Mouse (Mus musculus) lung, embryonic 15.5 days (tissue): ENCODE measurements around the gene Zdhhc22. TPM values are rescaled to one million over a fixed set of nuclear protein-coding genes. Genes with fewer than 3 reads are reported as not detected.
A peak's percentile ranks its signal among the peaks of the same experiment; 100 is the strongest.

ENCODE experiments used
- ATAC-seq: fragments of 200-750 bp; cut with Nextera tagmentation; 2 replicates; pipeline ENCODE4 v1.8.0; 2017; ENCODE audit warnings: moderate number of reproducible peaks, borderline replicate concordance; ENCODE audit not compliant: low FRiP score, low TSS enrichment; ENCODE audit errors: extremely low read depth
- H3K27ac ChIP-seq: fragments of 300-500 bp; sonication (generic); 2 replicates; pipeline ENCODE4 v1.5.1; 2015; ENCODE audit warnings: moderate library complexity, mild to moderate bottlenecking, inconsistent platforms
- H3K27me3 ChIP-seq: fragments of 300-500 bp; sonication (generic); 2 replicates; pipeline ENCODE4 v1.6.1; 2015; ENCODE audit warnings: inconsistent platforms
- H3K36me3 ChIP-seq: fragments of 300-500 bp; sonication (generic); 2 replicates; pipeline ENCODE4 v1.6.1; 2015; ENCODE audit warnings: inconsistent platforms
- H3K4me1 ChIP-seq: fragments of 300-500 bp; sonication (generic); 2 replicates; pipeline ENCODE4 v1.6.1; 2015; ENCODE audit warnings: inconsistent platforms
- H3K4me2 ChIP-seq: fragments of 300-500 bp; sonication (generic); 2 replicates; pipeline ENCODE4 v1.6.1; 2015; ENCODE audit warnings: inconsistent platforms, mild to moderate bottlenecking, moderate library complexity
- H3K4me3 ChIP-seq: fragments of 300-500 bp; sonication (generic); 2 replicates; pipeline ENCODE4 v1.5.1; 2015; ENCODE audit warnings: mild to moderate bottlenecking, inconsistent platforms
- H3K9ac ChIP-seq: fragments of 300-500 bp; sonication (generic); 2 replicates; pipeline ENCODE4 v1.6.1; 2015; ENCODE audit warnings: inconsistent platforms
- H3K9me3 ChIP-seq: fragments of 300-500 bp; sonication (generic); 2 replicates; pipeline ENCODE4 v1.6.1; 2016; ENCODE audit warnings: inconsistent platforms
- WGBS: fragments of 180-500 bp; shearing (Covaris S2); methylation state at CpG from one replicate; pipeline ENCODE4 v1.1.7; 2015; 5-methylcytosine and 5-hydroxymethylcytosine counted together
- polyA plus RNA-seq: library from polyadenylated mRNA; unstranded; fragments of >200 nt; fragmentation: Nextera tagmentation; extraction: Ambion mirVana; gene quantifications from 2 replicates; pipeline ENCODE4 v1.2.1, GENCODE M21; 2015

Gene Zdhhc22
- 0.12 TPM in 1 of 2 replicates, not detected in the other for polyA plus RNA-seq

DNA sequence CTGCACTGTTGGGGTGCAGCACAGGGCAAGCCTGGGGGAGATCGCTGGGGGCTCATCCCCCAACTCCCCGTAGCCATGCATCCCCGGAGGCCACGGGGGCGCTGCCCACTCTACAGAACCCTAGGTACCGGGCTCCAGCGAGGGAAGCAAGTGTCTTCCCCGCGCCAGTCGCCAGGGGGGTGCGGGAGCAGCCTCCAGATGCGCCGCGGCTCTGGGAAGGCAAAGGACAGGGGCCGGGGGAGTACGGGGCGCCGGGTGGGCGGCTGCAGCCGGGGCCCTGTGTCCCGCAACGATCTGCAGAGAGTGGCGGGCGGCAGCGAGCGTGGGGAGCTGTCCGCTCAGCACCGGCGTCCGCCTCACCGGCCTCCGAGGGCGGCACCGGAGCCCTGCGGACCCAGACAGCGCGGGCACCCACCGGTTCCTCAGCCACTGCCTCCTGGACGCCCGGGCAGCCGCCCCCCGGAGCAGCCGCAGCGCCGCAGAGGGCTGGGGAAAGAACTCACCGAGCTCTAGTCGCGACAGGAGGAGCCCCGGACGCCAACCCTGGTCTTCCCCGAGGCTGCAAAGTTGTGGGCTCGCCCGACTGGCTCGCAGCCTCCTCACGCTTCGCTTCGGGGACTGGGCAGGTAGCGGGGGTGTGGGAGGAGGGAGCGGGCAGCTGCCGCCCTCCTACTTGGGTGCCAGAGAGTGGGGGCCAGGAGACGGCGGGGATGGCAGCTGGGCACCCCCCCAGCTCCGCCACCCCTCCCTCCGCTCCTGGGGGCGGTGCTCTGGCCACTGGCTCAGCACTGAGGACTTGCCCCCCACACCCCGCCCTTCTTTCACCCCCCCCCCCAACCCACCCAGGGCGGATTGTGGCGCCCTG is at the start of gene Zdhhc22:
TSS of gene Zdhhc22 (minus strand) at position 541 of the 865 bp plus-strand sequence.
- H3K27me3 ChIP-seq: peaks cover 60% of the 10 kb centered on the region
- H3K4me1 ChIP-seq: peaks cover 8% of the 10 kb centered on the region
- no peak within 1 kb of the TSS for H3K27ac ChIP-seq
- no peaks in the 10 kb centered on the region for H3K36me3 ChIP-seq
- peak within 1 kb of the TSS; percentile 7; the same call in 1 of the 2 replicates for H3K4me3 ChIP-seq
- H3K9me3 ChIP-seq: no peaks in the 10 kb centered on the region
- H3K4me2 ChIP-seq: peak within 1 kb of the TSS; percentile 44
- ATAC-seq: peak; percentile 68
- 1% methylated on average over 60 of the region's 68 CpGs for WGBS
- no peak within 1 kb of the TSS for H3K9ac ChIP-seq

DNA sequence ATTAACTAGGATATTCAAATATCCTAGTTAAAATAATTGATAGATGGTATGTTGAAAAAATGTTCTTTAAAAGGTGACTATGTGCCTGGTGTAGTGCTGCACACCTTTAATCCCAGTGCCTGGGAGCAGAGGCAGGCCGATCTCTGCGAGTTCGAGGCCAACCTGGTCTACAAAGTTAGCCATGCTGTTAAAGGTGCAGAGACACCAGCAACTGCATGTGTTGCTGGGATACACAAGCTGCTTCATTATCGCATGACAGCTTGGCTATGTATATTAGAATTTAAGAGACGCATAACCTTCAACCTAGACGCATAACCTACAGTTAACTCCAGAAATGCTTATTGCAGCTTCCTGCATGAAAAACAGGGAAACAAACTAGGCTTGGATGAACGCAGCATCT is 46.4 kb upstream of the Zdhhc22 start:
- no peak overlapping the region for H3K4me2 ChIP-seq
- 88% methylated on average over 7 of the region's 7 CpGs for WGBS
- no peak for ATAC-seq
- H3K27me3 ChIP-seq: no peaks in the 10 kb centered on the region
- H3K36me3 ChIP-seq: no peaks in the 10 kb centered on the region
- no peak overlapping the region for H3K4me3 ChIP-seq
- no peaks in the 10 kb centered on the region for H3K9me3 ChIP-seq
- no peak overlapping the region for H3K9ac ChIP-seq
- H3K4me1 ChIP-seq: no peaks in the 10 kb centered on the region
- H3K27ac ChIP-seq: no peak overlapping the region

DNA sequence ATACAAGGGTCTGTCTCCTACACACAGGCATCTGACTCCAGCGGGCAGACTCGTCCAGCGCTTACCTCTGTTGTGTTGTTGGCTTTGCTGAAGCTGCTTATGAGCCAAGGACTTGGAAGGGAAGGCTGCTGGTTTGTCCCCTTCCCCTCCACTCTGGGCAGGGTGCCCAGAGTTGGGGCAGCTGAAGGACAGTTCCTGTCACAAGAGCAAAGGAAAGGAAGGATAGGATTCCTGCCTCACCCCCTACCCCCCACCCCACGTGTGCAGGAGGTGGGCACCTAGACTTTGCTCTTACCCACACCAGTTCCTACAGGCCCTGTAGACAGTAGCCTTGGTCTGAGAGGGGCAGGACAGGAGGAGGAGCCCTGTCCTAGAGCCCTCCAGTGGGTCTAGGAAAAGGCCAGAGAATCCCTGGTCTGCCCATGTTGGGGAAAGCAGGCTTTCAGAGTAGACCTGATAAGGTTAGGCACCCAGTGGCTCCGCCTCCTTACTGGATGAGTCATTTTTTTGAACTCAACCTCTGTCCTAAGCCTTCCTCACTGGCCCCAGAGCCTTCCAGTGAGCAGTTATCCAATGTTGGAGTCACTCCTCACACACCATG is 41.0 kb upstream of the Zdhhc22 start:
- peak; percentile 23; the same call in 1 of the 2 replicates for ATAC-seq

DNA sequence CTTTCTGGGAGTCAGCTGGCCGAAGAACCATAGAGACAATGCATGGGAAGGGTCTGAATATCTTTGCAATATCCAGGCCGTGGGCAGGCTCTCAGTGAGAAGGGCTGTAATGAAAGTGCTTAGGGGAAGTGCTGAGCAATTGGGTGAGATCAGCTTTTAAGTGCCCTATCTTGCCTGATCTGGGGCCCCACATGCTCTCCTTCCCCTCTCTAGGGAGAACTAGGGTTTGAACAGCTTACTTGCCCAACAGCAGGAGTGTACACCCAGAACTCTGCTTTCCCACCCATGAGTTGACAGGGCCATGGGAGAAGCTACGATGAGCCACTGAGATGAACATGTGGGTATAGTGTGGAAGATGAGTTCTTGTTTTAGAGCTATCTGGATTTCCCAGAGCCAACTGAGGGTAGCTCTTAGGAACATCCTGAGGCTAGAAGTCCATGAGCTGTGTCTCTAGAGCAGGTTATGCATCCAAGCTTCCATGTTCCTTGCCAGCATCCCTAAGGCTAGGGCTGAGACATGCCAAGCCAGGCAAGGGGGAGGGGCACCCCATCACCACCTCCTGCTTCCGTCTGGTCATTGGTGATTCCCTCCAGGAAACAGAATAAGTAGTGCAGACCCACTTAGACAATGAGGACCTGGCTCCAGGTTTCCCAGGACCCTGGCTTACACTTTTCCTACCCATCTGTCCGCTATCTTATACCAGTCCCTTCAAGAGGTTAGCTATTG is 39.2 kb upstream of the Zdhhc22 start:
- Histone ChIP-seq H3K4me2 (no peak overlapping the region), H3K27ac (no peak overlapping the region), H3K9ac (no peak overlapping the region), H3K4me1 (no peaks in the 10 kb centered on the region), H3K36me3 (no peaks in the 10 kb centered on the region), H3K4me3 (no peak overlapping the region), H3K9me3 (no peaks in the 10 kb centered on the region), H3K27me3 (peaks cover 36% of the 10 kb centered on the region)
- no peak for ATAC-seq
- 62% methylated on average over 5 of the region's 5 CpGs for WGBS

More for the DNA sequence above, 41.0 kb upstream of the Zdhhc22 start:
- H3K9me3 ChIP-seq: no peaks in the 10 kb centered on the region
- H3K4me2 ChIP-seq: no peak overlapping the region
- H3K4me1 ChIP-seq: no peaks in the 10 kb centered on the region
- 52% methylated on average over 5 of the region's 5 CpGs for WGBS
- no peak overlapping the region for H3K27ac ChIP-seq
- no peaks in the 10 kb centered on the region for H3K36me3 ChIP-seq
- H3K27me3 ChIP-seq: peaks cover 23% of the 10 kb centered on the region
- no peak overlapping the region for H3K9ac ChIP-seq
- H3K4me3 ChIP-seq: no peak overlapping the region

DNA sequence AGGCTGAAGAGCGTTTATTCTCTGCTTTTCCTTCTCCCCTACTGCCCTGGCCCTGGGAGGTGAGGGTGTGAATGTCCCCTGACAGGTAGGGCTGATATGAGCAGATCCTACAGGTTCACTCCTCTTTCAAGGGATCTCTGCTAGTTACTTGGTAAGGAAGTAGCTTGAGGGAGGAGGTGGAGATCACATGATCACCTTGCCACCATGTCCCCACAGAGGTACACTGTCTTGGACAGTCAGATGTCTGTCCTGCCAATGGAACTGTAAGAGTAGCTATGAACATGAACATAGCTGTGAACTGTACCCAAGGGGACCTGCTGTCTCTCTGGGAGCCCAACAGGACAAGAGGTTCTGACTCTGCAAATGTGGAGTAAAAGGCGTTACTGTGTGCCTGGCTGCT is 37.8 kb upstream of the Zdhhc22 start:
- Histone ChIP-seq H3K9ac (no peak overlapping the region), H3K4me3 (no peak overlapping the region), H3K27ac (no peak overlapping the region), H3K4me2 (no peak overlapping the region), H3K27me3 (peaks cover 36% of the 10 kb centered on the region), H3K4me1 (no peaks in the 10 kb centered on the region), H3K36me3 (no peaks in the 10 kb centered on the region), H3K9me3 (no peaks in the 10 kb centered on the region)
- no peak for ATAC-seq
- WGBS: 51% methylated on average over 2 of the region's 2 CpGs

DNA sequence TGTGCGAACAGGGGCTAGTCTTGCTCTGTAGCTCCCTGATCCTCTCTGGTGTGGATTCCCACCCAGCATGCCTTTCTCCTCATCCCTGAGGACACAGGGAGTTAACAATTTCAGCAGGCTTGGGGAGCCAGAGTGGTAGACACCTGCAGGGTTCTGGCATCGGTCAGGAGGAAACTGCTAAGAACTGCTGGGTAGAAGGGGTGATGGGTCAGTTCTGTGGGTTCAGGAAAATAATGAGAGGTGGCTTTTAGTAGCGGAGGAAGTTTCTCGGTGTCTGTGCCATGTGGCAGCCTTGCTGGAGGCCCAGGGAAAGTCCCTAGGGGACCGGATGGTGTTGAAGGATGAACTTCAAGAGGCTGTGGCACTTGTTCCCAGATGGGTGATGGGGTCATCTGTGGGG is 37.2 kb upstream of the Zdhhc22 start:
- H3K36me3 ChIP-seq: no peaks in the 10 kb centered on the region
- H3K9ac ChIP-seq: no peak overlapping the region
- no peak overlapping the region for H3K4me3 ChIP-seq
- H3K9me3 ChIP-seq: no peaks in the 10 kb centered on the region
- no peak overlapping the region for H3K4me2 ChIP-seq
- no peak for ATAC-seq
- no peak overlapping the region for H3K27ac ChIP-seq
- WGBS: 46% methylated on average over 5 of the region's 5 CpGs
- H3K27me3 ChIP-seq: peaks cover 36% of the 10 kb centered on the region
- H3K4me1 ChIP-seq: no peaks in the 10 kb centered on the region

DNA sequence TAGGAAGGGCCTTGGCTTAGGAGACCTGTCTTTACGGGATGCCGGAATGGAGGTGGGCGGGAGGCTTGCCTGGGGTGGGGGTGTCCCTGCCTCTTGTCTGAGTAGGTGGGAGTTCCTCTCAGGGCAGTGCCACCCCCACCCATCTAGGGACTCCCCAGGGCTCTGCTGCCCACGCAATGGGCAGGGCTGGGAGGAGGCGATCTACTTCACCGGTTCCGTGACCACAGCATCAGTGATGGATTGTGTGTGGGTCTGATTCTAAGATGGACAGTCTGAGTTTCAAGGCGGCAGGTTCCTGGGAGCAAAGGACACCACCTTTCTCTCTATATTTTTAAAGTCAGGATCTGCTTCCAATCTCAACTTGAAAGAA is 36.6 kb upstream of the Zdhhc22 start:
- 14% methylated on average over 8 of the region's 8 CpGs for WGBS
- H3K9me3 ChIP-seq: no peaks in the 10 kb centered on the region
- H3K4me2 ChIP-seq: no peak overlapping the region
- H3K27ac ChIP-seq: no peak overlapping the region
- H3K4me1 ChIP-seq: no peaks in the 10 kb centered on the region
- no peak overlapping the region for H3K4me3 ChIP-seq
- peaks cover 36% of the 10 kb centered on the region for H3K27me3 ChIP-seq
- H3K36me3 ChIP-seq: no peaks in the 10 kb centered on the region
- no peak overlapping the region for H3K9ac ChIP-seq
- ATAC-seq: no peak

DNA sequence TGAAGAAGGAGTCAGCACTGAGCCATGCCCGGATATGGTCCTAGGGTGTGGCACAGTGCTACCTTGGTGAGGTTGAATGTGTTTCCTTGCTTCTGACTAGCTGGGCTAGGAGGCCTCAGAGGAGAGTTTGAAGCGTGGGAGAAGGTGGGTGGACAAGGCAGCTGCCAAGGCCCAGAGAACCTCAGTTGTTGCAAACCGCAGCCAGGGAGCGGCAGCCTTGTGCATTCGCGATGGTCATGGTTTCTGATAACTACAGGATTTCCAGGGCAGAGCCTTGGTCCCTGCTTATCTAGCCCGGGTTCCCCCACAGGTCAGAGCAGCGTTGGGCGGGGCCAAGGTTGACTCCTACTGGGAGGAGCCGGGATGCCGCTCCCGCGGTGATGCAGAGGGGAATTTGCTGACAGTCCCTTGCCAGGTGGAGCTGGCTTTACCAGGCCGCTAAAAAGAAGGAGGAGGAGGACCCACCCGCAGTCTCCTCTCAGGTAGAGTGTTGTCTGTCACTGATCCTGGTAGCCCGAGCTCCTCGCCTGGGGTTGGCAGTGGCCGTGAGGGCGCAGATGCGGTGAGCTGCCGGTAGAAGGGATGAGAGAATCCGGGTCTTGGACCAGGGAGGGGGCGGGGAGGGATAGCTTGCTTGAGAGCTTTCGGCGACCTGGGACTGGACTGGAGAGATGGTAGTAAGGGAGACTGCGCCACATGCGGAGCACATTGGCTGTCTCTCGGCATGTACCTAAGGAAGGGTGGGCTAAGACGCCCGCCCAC is 36.1 kb upstream of the Zdhhc22 start:
- ATAC-seq: no peak
- no peak overlapping the region for H3K27ac ChIP-seq
- H3K4me1 ChIP-seq: no peaks in the 10 kb centered on the region
- 3% methylated on average over 30 of the region's 30 CpGs for WGBS
- no peak overlapping the region for H3K4me3 ChIP-seq
- no peak overlapping the region for H3K9ac ChIP-seq
- 0 out of 2 replicates have a peak overlapping the region, but pooled peaks have one; percentile 27 for H3K4me2 ChIP-seq
- H3K27me3 ChIP-seq: peaks cover 36% of the 10 kb centered on the region
- H3K36me3 ChIP-seq: no peaks in the 10 kb centered on the region
- H3K9me3 ChIP-seq: no peaks in the 10 kb centered on the region

DNA sequence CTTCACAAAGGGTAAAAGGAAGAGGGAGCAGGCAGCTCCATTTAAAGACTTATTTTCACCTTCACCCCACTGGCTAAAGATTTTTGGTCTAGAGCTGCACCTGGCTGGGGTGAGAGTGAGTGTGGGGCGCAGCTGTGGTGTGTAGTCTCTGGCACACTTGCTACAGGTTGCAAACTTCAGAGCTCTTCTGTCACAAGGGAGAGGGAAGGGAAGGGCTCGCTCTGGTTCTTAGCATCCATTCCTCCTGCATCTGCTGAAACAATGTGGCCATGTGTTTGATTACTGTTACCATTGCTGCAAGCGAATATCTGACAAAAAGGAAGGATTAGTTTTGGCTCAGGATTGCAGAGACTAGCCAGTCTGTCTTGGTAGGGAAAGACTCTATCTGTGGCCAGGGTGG is 33.2 kb upstream of the Zdhhc22 start:
- H3K9ac ChIP-seq: no peak overlapping the region
- H3K4me2 ChIP-seq: no peak overlapping the region
- H3K4me1 ChIP-seq: no peaks in the 10 kb centered on the region
- no peaks in the 10 kb centered on the region for H3K9me3 ChIP-seq
- H3K27ac ChIP-seq: no peak overlapping the region
- H3K4me3 ChIP-seq: no peak overlapping the region
- no peaks in the 10 kb centered on the region for H3K36me3 ChIP-seq
- peaks cover 36% of the 10 kb centered on the region for H3K27me3 ChIP-seq
- no peak for ATAC-seq
- WGBS: 69% methylated on average over 3 of the region's 3 CpGs

DNA sequence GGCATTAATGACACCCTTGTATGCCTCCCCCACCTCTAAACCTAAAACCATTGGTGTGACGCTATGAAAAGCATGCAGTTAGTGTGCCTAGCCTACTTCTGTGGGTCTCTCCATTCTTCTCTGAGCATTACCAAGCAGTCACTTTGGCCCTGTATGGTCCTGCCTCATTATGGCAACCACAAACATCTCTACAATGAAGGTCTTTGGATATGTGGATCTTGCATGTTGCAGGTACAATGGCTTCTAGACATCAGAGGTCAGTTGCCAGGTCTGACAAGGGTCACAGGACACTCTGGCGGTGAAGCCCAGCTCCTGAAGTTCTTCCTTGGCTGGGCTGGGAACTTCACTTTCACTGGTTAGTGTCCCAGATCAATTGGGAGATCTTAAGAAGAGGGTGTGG is 31.8 kb upstream of the Zdhhc22 start:
- H3K9me3 ChIP-seq: no peaks in the 10 kb centered on the region
- H3K4me1 ChIP-seq: no peaks in the 10 kb centered on the region
- H3K4me2 ChIP-seq: no peak overlapping the region
- WGBS: 84% methylated on average over 2 of the region's 2 CpGs
- H3K9ac ChIP-seq: no peak overlapping the region
- H3K27me3 ChIP-seq: peaks cover 21% of the 10 kb centered on the region
- ATAC-seq: no peak
- no peak overlapping the region for H3K27ac ChIP-seq
- no peak overlapping the region for H3K4me3 ChIP-seq
- H3K36me3 ChIP-seq: no peaks in the 10 kb centered on the region

DNA sequence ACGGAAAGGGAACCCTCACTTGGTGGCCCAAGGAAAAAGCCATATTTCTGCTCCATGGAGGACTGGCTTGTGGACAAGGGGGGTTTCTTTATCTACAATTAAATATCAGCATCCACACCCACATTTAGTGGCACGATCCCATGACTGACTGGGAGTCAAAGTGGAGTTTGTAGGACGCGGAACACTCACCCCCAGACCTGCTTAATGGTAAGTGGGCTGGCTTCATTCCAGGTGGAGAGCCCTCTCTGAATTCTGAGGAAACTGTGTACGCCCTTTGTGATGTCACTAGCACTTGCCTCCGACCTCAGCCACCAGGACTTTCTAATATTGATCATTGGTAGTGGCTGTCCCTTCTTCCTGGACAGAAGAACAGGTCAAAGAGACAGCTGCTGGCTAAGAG is 30.8 kb upstream of the Zdhhc22 start, which contains the start of gene Tmem63c:
TSS of gene Tmem63c (plus strand) at position 301 of the 400 bp plus-strand sequence.
- WGBS: 69% methylated on average over 6 of the region's 6 CpGs

More for the DNA sequence above, 30.8 kb upstream of the Zdhhc22 start, which contains the start of gene Tmem63c:
- peaks cover 11% of the 10 kb centered on the region for H3K27me3 ChIP-seq
- no peaks in the 10 kb centered on the region for H3K4me1 ChIP-seq
- H3K4me3 ChIP-seq: no peak within 1 kb of the TSS
- H3K9me3 ChIP-seq: no peaks in the 10 kb centered on the region
- H3K4me2 ChIP-seq: no peak within 1 kb of the TSS
- H3K9ac ChIP-seq: no peak within 1 kb of the TSS
- H3K36me3 ChIP-seq: no peaks in the 10 kb centered on the region
- H3K27ac ChIP-seq: no peak within 1 kb of the TSS
- no peak for ATAC-seq
